Mouse (Mus musculus) liver, embryonic 14 days (tissue): ENCODE measurements around the gene Tmem165. TPM values are rescaled to one million over a fixed set of nuclear protein-coding genes. Genes with fewer than 3 reads are reported as not detected.

Experiments used
- polyA plus RNA-seq: library from polyadenylated mRNA; depleted of rRNA; stranded (reverse); fragments of >200 nt; gene quantifications from 2 replicates; pipeline ENCODE4 v1.2.3, GENCODE M21; 2012; rRNA removed

The Tmem165 gene
- 22.7 and 25.4 TPM in 2 replicates for polyA plus RNA-seq

GRCm38 (mm10) chr5:76183750-76184261, at the start of gene Tmem165:
Gene Tmem165, plus strand, starts transcription at chr5:76183880.

DNA sequence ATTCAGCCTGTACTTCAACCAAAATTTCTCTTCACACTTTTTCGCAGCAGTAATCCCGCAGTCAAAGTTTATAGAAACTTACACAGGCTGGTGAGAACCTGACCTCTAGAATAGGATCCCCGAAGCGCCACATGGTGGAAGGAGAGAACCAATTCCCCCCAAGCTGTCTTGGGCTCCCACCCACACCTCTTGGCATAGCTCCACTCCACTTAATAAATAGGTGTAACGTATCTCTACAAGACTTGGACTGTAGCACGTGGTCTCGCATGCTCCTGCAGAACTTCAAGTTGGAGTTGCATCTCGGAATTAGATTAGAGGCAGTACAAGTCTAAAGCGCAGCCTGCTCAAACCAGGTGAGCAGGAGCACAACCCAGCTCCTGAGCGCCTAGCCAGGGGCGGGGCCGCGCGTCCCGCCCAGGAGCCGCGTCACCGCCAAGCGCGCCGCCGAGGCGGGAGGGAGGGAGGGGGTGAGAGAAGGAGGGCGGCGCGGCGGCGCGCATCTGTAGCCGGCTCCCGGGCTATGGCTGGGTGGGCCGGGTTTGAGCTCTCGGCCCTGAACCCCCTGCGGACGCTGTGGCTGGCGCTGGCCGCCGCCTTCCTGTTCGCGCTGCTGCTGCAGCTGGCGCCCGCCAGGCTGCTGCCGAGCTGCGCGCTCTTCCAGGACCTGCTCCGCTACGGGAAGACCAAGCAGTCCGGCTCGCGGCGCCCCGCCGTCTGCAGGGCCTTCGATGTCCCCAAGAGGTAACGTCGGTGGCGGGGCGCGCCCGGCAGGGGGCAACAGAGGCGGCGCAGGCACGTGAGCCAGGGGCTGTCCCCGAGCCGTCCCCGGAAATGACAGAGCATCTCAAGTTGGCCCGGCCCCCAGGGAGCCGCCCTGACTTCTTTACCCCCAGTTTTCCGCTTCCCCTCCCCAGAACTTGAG, 43.6 kb upstream of the Tmem165 start, which contains the start of gene Srd5a3:
Gene Srd5a3 (plus strand): TSS at position 464 of the 922 bp plus-strand sequence.

Other genes with a start within 250 kb of the Tmem165 start
- 4.1 and 4.4 TPM in 2 replicates for gene Kdr, start 205.4 kb upstream of the Tmem165 start, polyA plus RNA-seq
- gene Srd5a3, start 43.6 kb upstream of the Tmem165 start, polyA plus RNA-seq, result 8.7 and 9.3 TPM in 2 replicates
- gene Clock, start 120.9 kb downstream of the Tmem165 start, polyA plus RNA-seq, result 1.6 and 1.7 TPM in 2 replicates
- not detected in 2 replicates for gene Pdcl2, start 147.3 kb downstream of the Tmem165 start, polyA plus RNA-seq
- not detected in 2 replicates for gene Nmu, start 179.9 kb downstream of the Tmem165 start, polyA plus RNA-seq